Mouse (Mus musculus): ENCODE results near the gene Gtpbp1.

Gtpbp1 gene

DNA sequence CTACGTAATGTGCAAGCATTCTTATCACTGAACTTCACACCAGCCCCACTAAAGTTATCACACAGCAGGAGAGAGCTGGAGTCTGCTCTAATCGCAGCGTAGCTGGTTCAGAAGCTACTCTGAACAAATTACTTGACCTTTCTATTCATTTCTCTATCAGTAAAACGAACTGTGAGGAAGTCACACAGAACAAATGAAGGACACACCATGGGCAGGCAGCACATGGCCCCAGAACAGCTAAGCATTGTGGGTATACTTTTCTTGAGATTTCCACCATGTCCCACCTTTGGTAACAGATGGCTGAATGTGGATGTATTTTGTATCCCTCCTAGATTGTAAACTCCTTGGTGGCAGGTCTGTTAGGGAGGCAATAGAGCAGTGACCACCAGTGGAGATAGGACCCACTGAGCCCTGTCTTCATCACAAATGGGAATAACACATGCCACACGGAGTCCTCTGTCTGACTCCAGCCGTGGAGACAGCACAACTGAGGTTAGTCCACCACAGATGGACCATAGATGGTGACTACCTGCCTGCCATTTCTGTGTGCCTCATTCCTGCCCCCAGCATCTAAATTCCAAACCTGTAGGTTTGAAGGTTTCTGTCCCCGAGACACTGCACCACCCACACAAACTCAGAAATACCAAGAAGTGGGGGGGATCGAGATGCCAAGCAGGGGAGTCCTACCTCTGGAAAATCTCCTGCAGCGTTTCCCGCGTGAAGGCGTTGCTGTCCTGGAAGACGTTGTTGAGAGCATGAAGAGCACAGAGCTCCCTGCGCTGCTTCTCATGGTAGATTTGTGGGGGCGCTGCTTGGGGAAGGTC, 4.4 kb upstream of the Gtpbp1 start:
- no peak for DNase-seq

DNA sequence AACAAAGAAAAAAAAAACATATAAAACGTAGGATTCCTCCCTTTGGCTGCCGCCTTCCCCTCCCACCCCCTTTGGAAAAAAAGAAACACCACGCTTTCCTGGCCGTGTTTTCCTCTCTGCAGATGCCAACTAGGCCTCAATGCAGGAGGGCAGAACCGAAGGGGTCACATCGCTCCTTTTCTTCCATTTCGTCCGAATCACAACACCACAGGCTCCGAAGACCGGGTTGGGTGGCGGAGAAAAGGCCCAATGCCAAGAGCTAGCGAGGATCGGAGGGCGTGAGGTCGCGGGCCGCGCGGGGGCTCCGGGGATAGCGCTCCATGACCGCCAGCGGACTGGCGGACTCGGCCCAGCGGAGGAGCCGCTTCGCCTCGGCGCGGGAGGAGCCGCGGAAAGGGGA, 3.5 kb upstream of the Gtpbp1 start:
- no peak for DNase-seq

DNA sequence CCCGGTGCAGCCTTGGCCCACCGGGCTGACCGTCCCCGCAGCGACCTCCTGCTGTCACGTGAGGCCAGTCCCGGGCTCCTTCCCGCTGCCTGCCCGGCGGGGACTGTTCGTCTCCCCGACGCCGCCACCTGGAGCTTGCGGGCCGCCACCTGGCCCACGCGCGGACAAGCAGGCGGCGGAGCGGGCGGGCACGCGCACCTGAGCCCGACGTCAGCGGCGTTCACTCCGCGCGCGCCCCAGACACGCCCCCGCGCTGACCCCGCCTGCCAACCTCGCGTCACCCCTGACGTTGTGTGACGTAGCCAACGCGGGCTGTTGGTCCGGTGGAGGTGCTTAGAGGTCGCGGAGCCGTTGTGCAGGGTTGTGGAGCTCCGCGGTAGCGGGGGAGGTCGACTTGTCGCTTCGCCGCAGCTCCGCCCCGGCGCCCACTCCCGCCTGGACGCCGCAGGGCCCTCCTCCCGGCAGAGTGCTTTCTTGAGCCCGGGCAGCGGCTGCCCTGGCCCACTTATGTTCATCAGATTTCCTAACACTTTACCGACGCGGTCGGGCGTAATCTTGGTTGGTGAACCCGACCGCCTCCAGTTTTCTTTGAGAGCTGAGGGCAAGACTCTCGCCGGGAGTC, 2.9 kb upstream of the Gtpbp1 start, which contains the start of gene Josd1:
Gene Josd1 (minus strand): TSS at position 274 of the 622 bp plus-strand sequence.
- peak; percentile 98 for DNase-seq

DNA sequence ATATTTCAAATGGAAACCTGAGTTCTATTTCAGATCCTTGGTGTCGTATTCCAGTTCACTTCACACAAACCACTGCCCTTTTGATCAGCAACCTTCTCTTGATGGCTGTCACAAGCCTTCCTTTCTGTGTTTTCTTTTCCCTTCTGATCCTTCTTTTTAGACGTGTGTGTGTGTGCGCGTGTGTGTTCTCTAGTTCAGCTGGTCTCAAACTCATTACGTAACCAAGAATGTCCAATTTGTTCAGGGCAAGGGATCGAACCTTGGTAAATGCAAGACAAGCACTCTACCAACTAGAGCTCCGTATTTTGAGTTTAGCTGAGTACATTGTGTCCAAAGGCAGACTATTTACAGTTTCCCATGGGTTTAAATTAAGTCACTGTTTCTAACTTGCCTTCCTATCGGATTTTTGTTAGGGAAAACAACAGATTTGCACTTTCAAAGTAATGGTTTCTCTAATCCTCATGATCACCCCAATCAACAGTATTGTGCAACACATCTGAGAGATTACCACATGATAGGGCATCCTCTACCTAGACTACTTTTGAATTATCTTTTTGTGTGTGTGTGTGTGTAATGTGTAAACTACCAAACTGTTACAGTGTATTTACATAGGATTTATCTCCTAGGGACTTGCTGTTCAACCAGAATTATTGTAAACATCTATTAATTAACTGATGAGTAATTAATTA, 2.2 kb upstream of the Gtpbp1 start:
- DNase-seq, result no peak

DNA sequence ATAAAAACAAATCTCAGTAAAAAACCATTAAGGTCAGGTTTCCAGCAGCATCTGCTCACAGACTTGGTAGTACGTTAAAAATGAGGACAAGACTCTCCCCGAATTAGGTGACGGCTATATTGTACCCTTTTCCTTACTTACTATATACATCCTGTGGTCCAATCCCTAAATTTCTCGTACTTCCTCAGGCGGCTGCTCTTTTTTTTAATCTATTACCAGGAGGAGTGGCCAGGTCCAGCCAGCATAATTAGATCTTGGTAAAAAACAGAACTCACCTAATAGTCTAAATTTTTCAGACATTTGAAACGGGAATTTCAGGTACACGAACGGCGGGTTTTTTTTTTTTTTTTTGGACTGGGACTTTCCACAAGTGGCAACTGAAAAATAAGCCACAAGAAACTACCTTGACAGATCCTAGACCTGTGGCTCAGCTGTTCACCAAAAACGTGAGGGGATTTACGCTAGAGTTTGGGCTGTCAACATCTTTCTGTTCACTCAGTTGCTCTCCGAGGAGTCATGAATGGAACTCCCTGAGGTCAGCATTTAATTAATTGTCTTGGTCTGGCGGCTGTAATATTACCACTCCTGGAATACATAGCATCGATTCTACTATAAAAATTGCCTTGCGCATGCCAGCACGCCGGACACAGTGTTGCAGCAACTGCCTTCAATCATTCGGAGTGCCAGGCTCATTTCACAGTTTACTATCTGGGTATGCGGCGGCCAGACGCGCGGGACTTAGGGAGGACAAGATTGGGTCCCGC, 801 bp upstream of the Gtpbp1 start:
- no peak for DNase-seq

DNA sequence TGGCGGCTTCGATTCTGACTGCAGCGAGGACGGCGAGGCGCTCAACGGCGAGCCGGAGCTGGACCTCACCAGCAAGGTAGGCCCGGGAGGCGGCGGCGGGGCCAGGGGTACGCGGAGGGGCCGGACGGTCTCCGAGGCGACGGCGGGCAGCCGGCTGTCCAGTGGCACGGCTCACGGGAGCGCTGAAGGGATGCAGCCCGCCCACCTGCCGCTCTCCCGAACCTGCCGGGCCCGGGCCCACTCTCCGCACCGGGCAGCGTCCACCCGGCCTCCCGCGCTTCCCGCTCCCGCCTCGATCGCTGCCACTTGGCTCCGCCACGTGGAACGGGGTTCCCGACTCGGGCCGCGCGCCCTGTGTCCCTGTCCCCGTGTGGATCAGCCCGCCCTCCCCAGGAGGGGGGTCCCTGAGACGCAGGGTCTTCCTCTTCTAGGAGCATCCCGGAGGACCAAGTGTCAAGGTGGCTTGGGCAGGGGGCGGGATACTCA, 421 bp downstream of the Gtpbp1 start:
- no peak for DNase-seq

DNA sequence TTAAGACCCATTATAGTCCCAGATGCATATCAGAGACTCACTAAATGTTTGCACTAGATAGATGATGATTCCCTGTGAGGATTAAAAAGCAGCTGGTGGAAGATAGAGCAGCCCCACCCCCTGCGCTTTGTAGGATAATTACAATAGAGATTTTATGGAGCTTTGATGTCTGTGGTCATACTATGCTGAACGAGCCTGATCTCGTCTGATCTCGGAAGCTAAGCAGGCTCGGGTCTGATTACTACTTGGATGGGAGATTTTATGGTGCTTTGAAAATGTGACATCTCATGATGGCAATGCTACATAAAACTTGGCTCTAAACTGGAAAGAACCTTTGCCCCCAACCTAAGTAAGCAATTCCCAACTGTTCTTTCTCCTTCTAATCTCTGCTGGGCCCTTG, 1.7 kb downstream of the Gtpbp1 start:
- no peak for DNase-seq

DNA sequence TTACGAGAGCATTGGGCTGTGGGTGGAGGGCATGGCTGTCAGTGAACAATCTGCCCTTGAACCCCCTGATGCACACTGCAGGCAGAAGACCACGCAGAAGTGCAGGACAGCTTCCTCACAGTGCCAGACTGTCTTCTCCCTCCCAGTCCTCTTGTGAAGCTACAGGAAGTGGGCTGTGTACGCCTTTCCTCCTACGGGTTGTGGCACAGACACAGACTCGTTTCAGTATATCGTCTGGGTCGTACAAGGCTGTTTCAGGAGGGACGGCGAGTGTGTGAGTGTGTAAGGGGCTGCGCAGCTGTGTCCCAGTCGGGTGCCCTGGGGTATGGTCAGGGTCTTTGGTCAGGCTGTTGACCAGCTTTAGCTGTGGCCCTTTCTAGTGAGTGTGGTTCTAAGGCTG, 3.1 kb downstream of the Gtpbp1 start:
- DNase-seq, result peak; percentile 69

DNA sequence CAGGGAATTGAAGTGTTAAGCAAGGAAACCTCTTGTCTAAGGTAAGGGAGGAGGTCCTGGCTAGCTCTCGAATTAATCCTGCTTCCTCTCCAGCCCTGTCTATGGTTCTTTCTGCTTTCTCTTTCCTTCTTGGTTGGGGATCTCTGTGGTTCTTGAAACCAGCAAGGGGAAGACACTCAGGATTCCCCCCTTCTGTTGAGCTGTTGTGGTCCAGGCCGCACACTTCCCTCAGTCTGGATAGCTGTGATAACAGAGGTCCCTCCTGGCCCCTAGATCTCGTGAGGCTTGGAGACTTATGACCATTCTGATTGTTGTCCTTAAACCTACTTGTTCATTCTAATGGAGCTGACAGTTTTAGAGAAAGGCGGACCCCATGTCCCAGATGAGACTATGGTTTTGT, 3.9 kb downstream of the Gtpbp1 start:
- DNase-seq, result no peak

DNA sequence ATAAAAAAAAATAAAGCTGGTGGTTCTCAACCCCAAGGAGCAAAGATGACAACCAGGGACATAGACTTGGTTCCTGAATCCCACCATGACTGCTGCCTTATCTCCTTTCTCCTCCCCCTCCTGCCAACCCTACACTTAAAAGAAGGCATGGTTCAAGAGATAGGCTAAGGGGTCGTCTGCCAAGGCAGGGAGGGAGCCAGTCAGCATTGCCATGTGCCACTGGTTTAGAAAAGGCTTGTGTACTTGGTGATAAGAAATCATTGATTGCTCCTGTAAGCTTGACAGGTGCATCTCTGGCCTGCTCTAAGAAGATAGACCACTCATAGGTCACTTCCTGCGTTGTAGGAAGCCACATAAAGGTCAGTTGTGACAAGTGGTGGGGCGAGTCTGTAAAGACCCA, 4.9 kb downstream of the Gtpbp1 start:
- no peak for DNase-seq

DNA sequence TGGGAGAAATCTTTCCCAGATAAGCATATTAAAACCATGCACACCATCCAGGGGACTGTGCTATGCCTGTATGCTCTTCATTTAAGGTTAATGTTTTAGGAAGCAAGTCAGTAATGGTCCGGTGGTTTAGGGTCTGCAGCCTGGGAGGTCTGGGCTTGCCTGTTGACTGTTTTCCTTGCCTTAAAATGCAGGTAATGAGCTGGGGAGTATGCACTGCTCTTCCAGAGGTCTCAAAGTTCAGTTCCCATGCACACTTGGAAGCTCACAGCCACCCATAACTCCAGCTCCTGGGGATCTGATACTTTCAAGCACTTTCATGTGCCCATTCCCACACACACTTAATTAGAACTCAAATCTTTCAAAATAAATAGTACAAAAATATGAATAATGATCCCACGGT, 5.9 kb downstream of the Gtpbp1 start:
- DNase-seq, result no peak

DNA sequence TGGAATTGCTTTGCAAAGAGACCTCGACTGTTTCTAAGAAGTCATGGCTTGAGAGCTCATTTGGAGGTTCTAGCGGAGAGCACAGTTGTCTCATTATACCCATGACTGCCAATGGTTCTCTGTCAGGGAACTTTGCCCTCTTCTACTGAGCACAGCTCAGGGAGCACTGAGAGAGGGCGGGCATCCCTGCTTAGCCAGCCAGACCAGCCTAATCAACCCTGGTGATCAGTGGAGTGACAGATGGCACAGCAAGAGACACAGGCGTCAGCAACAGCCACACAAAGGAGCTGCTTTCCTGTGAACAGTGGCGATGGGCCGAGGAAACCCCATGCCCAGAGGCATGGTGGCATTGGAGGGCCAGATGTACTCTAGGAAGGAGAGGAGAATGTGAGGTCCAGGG, 6.4 kb downstream of the Gtpbp1 start:
- no peak for DNase-seq

DNA sequence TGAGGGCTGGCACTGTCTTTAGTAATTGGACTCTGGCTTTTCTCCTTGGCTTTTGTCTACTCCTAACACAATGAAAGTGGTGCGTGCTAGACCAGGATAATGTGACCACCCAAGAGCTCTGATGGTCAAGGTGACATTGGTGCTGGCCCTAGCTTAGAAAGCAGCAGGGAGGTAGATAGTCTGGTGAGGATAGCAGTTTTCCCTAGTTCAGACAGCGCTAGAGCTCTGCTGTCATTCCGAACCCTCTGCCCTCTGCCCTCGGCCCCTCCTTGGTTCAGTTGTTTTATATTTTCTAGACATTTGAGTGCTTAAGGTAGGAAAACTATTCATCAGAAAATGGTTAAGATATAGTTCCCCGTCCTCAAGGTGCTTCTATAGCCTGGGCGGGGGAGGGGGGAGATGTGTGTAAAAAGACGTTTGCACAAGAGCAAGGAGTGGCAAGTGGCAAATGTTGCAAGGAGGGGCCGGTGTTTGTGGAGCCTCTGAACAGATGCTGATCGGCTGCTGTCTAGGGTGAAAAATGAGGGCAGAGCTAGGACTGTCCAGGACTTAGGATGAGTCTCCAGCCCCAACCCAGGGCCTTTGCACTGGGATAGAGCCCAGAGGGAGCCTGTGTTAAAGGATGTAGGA, 7.0 kb downstream of the Gtpbp1 start:
- no peak for DNase-seq

DNA sequence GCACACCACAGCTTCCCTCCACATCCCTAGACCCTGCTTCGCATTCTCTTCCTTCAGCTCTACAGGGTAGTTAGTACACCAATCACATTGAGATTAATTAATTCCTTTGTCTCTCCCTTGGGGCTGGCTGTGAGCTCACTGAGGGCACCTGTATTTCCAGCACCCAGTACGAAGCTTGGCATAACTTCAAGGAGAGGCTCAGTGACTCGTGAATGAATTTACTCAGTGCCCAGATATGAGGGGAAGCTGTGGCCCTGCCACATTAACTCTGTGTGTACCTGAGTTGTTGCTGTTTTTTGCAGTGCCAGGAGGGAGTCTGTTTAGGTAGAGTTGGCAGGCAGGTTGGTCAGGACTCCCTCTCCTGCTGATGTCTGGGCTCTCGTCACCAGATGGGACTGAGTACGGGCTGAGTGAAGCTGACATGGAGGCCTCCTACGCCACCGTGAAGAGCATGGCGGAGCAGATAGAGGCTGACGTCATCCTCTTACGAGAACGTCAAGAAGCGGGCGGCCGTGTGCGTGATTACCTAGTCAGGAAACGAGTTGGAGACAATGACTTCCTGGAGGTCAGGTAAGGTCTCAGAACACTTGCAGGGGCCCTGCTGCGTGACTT, 16.1 kb downstream of the Gtpbp1 start:
- DNase-seq, result no peak

DNA sequence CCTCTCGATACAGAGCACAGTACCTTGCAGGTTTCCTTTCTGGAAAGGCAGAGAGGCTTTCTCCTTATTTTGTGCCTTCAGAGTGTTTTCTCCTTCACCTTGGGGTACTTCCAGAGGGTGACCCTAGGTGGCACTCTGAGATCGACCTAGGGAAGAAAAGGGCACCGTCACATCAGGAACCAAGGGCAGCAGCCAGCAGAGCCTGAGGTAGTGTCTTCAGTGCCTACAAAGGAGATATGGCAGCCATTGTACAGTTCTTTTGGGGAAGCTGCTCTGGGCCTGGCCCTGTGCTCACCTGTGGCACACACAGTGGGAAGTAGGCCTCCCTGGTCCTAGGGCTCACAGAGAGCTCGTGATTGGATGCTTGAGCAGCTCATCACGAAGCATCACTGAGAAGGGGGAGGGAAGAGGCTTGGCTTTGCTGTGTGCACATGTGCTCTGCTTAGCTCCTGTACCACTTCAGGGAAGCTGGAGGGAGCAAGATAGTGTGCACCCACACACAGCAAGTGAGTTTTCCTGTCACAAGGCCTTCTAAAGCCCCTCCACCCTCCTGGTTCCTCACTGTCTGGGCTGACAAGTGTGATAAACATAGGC, 17.7 kb downstream of the Gtpbp1 start:
- no peak for DNase-seq

DNA sequence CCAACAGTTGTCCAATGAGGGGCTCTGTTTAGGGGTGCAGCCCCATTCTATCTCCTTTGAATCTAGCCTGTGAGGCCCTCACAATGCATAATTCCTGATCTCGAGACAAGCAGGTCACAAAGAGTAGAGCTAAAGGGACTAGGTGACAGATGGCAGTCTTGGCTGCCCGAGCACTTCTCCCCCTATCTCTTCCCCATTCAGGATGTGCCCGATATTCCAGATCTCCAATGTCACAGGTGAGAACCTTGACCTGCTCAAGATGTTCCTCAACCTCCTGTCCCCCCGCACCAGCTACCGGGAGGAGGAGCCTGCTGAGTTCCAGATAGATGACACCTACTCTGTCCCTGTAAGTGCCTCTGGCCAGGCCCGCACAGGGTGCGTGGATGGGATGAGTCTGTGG, 25.0 kb downstream of the Gtpbp1 start:
- no peak for DNase-seq

DNA sequence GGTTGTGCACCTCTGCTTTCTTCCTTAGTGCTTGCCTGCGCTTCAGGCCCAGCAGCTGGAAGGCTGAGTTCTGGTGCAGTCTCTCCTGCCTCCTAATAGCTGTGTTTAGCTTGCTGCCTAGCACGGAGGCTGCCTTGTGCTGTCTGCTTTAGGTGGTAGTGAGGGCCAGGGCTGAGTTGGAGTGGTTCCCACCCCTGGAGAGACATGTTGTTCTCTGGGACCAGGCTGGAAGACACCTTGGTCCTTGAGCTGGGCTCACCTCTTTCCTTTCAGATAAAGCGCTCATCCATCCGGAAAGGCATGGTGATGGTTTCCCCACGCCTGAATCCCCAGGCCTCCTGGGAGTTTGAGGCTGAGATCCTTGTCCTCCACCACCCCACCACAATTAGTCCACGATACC, 26.1 kb downstream of the Gtpbp1 start:
- no peak for DNase-seq

DNA sequence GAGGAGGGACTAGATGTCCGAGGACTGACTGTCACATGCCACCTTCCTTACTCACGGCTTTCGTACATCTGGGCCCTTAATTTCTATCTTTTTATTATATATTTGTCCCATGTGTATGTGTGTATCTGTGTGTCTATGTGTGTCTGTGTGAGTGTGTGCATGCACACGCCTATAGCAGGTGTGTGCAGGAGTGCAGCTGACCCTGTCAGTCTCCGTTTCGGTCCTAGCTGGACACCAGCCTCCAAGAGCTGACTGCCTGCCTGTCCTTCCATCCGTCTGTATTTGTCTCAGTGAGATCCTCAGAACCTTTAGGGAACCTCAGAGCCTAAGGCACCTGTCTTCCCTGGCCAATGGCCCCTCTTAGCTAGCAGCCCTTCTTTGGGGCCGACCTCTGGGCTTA, 29.6 kb downstream of the Gtpbp1 start:
- DNase-seq, result no peak

DNA sequence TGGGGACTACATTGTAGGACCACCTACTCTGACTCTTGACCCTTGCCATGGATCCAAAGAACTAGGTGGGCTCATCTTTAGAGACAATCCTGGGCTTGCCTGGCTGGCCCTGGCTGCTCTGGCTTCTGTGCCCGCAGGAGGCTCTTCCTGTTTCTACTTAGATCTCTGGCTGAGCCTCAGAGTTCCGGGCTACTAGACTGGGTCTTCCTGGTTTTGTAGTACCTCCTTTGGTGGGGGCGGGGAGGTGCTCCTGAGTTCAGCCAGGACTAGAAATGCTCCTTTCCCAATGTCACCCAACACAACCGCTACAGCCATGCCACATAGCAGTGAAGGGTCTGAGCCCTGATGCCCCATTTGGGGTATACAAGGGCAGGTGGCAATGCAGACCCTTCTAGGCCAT, 30.2 kb downstream of the Gtpbp1 start:
- DNase-seq, result no peak

DNA sequence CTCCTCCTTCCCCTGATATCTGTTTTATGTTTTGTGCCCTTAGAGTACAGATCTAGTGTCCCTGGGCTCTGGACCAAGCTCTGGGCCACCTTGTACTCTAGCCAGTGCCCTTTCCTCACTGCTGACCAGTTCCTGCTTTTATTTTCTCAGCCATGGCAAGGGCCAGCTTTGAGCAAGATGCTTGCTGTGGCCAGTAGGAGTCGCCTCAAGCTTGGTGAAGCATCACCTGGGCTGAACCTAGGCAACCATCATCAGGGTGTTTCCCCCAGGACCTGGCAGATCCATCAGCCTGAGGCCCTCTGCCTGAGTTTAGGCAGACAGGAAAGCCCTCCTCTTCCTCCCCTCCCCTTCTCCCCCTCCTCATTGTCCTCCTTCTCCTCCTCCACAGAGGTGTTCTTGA, 32.8 kb downstream of the Gtpbp1 start:
- DNase-seq, result peak; percentile 50

DNA sequence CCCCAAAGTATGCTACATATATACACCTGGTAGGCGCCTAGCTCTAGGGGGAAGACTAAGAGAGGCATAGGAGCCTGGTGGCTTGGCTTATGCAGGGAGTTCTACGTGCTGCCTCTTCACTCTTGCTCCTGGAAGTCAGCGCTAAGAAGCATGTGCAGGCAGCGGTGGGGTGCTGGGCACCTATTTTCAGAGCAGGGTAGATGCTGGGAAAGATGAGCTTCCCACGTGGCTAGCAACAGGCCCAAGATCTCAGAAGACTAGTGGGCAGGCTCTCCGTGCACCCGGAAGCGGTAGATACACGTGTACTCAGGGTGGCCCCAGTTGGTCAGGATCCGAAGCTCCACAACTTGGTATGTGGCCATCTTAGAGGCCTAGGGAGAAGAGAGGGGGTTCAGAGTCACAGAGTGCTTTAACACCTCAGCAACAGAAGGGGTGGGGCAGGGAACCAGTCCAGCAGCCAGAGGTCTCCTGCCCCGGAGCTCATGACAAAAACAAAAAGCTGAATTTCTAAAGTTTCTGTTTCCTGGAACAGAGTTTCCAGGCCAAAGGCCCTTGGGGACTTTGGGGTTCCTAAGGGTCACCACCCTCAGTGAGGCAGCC, 34.6 kb downstream of the Gtpbp1 start:
- no peak for DNase-seq

All from thymus, postnatal 25 days (tissue).